Mouse (Mus musculus) kidney, postnatal 36 days (tissue): ENCODE results near the gene Gatad2b.
A peak's percentile ranks its signal among the peaks of the same experiment; 100 is the strongest.
"Not testable (repeated sequence)": the region's sequence is repeated elsewhere in the genome, so short reads cannot be mapped to it uniquely, and the experiment has no call there.

ENCODE experiments used
- DNase-seq, 2 experiments: peaks; one replicate each; pipeline ENCODE4 v3.0.0; 2021 to 2022; ENCODE audit warnings: mixed read lengths in 2 of 2

Gatad2b gene

DNA sequence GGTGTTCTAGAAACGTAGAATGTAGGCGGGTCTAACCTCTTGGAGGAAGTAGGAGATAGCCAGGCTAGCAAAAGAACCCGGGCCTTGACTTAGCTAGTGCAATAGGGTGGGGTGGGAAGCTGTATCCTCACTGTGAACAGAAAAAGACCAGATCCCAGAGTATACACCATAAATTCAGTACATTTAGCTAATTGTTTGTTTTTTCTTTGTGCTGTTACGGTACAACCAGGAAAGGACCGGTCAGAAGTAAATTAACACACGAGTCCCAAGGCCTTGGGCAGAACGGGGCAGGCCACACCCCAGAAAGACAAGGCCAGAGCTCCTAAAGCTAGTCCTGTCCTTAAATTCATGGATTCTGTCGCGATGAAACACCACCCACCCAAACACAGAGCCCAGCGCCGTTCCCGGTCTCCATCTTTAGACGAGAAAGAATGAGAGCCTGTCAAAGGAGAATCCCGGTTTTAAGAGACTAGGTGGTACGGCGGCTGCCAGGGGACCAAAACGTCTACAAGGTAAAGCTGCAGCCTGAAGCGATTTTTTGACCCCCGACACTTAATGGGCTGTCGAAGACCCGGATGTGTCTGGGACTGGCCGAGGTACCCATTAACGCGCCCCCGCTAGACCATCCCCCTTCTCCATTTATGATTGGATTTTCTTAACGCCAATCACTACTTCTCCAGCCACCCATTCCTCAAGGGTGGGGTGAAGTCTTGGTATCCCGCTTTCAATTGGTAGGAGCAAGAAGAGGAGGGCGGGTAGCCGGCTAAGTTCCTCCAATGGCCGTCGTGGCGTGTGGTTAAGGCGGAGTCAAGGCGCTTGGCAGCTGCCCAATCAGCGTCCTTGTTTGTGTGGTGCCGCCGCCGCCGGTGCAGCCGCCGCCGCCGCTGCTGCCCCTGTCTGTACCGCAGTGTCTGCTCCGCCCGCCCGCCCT is at the start of gene Gatad2b:
Gatad2b (plus strand) TSS at position 834 of the 931 bp plus-strand sequence.
- peak; percentile 99 to 100 for DNase-seq

DNA sequence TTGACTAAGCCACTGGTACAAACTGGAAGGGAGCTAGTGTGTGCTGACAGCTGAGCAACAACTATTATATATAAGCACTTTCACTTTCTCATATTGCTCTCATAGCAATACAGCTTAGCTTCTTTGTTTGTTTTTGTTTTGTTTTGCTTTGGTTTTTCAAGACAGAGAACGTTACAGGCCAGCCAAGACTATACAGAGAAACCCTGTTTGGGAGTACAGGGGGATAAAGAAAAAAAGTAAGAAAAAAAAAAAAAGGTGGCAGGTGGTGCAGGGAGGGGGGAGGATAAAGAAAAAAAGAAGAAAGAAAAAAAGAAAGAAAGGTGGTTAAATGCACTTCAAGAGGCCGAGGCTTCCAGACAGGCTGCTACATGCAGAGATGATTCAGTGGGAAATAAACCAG is 47.6 kb upstream of the Gatad2b start:
- DNase-seq = no peak

DNA sequence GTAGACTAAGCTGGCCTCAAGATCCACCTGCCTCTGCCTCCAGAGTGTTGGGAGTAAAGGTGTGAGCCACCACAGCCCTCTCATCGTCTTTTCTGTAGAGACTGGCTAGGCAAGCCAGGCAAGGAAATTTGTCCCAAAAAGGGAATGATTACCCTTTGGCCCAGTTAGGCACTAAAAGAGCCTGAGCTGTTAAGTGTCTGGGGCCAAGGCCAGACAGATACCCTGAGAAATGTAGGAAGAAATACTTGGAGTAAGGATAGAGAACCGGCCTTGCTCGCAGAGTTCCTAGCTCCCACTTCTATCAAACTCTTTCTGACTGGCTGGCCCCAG is 45.4 kb upstream of the Gatad2b start:
- DNase-seq = no peak

- peak; percentile 96 to 98 for DNase-seq
Observed at GRCm38 (mm10) chr3:90247960-90248745, 44.8 kb upstream of the Gatad2b start, which contains the start of gene Slc39a1. Gene Slc39a1 (plus strand): TSS chr3:90248172.

GRCm38 (mm10) chr3:90248746-90249100 is 44.3 kb upstream of the Gatad2b start:
- peak; percentile 44 to 51 for DNase-seq

DNA sequence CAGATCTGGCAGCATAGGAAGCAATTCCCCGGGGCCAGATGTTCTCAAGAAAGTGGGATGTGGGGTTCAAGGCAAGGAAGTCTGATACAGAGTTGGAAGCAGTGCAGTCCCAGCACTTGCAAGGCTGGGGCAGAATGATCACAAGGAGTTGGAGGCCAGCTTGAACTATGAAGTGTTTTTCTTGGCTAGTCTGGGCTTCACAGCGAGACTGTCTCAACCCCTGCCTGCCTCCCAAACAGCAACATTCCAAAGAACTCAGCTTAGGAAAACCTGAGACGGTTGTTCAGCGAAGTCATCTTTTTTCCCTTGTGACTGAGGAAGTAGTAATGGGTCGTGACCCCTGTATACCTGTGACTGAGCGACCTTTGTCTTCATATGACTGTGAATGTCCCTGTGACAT is 42.2 kb upstream of the Gatad2b start:
- no peak for DNase-seq

DNA sequence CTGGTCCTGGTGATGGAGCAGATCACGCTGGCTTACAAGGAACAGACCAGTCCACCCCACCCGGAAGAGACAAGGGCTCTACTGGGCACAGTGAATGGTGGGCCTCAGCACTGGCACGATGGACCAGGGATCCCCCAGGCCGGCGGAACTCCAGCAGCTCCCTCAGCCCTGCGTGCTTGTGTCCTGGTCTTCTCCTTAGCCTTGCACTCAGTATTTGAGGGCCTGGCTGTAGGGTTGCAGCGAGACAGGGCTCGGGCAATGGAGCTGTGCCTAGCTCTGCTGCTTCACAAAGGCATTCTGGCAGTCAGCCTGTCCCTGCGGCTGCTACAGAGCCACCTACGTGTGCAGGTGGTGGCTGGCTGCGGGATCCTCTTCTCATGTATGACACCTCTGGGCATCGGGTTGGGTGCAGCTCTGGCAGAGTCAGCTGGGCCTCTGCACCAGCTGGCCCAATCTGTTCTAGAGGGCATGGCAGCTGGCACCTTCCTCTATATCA is 41.2 kb upstream of the Gatad2b start:
- not testable (repeated sequence) for DNase-seq

GRCm38 (mm10) chr3:90252659-90253058 is 40.3 kb upstream of the Gatad2b start:
- DNase-seq = not testable (repeated sequence)

DNA sequence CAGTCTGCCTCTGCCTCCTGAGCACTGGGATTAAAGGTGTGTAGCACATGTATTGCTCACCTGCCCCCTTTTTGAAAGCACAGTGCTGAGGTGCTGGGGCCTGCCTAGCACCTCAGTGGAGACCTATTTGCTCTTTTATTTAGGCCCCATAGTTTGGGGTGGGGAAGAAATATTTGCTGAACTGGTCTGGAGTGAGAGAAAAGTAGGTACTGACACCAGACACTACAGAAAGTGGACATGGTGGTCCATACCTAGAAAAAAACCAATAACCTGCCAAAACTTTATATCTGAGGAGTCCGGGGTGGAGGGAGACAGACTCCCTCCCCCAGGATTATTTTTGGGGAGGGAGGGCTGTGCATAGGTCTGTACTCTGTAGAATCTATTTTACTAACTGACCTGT is 39.8 kb upstream of the Gatad2b start:
- not testable (repeated sequence) for DNase-seq

GRCm38 (mm10) chr3:90253653-90254418 is 39.1 kb upstream of the Gatad2b start, which contains the start of gene Crtc2:
Gene Crtc2 (plus strand): TSS chr3:90254163.
- peak; percentile 96 to 98 for DNase-seq

GRCm38 (mm10) chr3:90254419-90255193 is 38.4 kb upstream of the Gatad2b start:
- peak; percentile 61 to 79 for DNase-seq

- no peak for DNase-seq
Observed at GRCm38 (mm10) chr3:90255194-90255565, 37.8 kb upstream of the Gatad2b start.

DNA sequence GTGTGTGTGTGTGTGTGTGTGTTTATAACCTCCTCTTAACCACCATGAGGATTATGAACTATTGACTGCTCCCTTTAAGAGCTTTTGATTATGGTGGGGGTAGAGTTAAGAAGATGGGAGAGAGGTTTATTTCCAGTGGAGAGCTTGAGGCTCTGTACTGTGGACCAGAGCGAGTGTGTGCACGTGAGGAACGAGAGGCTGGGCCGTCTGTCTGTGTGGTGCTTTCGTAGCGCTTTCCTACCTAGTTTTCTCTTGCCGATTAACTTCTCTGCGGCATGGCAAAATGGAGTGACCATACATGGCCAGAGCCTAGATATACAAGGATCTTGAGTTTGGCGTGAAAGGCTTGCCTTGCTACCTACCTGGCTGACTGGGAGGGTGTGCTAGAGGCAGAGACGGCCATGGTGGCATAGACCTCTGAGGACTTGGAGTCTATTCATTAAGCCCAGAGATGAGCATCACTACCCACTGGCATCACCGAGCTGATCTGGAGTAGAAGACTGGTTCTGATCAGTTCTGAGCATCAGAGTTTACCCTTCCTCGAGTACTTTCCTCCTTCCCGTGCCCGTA is 37.1 kb upstream of the Gatad2b start:
- DNase-seq = no peak

DNA sequence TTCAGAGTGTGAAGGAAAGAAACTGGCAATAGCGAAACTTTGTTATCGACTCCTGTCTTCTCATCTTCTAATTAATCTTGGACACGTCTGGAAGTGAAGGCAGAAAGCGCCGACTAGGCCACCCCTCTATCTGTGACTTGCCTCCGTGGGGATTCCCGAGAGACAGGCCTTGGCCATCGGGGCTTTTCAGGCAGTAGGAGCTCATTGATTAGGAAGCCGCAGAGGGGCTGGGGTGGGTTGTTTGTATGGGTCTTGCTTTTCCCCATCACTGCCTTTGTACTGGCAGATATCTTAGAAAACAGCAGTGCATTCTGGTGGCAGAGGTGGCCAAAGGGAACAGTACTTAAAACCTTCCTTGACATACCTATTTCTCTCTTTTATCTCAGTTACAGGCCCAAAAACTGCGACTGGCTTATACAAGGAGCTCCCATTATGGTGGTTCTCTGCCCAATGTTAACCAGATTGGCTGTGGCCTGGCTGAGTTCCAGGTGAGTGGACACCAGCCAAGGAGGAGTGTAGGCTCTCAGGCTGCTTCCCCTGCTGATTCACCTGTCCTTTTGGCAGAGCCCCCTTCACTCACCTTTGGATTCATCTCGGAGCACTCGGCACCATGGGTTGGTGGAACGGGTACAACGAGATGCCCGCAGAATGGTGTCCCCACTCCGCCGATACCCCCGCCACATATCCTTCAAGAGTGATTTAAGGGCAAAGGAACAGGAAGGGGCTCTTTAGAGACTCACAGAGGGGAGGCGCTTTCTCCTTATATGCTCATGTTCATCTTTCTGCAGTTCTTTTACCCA is 36.0 kb upstream of the Gatad2b start:
- peak; percentile 69 to 81 for DNase-seq

DNA sequence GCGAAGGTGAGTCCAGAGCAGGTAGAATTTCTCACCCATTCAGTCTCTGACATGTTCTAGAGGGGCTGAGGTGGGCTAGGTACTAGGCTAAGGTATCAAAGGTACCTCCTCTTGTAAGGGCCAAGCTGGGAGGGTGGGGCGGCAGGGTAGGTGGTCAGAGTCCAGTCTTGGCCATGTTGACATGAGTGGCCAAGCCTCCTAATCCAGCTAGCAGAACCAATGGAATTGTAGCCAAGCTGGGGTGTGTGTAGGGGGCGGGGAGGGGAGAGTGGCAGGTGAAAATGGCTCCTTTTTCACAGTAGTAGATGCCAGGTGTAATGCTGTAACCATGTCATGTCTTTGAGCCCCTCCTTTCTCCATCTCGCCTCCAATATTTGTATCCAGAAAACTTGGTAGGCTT is 34.5 kb upstream of the Gatad2b start:
- peak; percentile 73 to 80 for DNase-seq

DNA sequence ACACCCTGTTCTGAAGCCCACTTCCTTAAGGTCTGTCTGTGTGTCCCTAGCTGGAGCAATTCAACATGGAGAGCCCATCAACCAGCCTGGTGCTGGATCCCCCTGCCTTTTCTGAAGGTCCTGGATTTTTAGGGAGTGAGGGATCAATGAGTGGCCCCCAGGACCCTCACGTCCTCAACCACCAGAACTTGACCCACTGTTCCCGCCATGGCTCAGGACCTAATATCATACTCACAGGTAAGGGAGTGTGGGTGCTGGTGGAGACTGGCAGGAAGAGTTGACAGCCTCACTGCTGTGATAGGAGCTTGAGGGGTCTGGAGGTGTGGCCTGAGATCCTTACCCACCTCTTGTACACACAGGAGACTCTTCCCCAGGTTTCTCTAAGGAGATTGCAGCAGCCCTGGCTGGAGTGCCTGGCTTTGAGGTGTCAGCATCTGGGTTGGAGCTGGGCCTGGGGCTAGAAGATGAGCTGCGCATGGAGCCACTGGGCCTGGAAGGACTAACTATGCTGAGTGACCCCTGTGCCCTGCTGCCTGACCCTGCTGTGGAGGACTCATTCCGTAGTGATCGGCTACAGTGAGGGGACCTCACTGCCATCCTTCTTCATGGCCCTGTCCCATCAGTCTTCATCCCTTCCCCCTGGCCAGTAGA is 29.7 kb upstream of the Gatad2b start:
- DNase-seq = no peak

- DNase-seq = no peak
Observed at GRCm38 (mm10) chr3:90264687-90265033, 28.3 kb upstream of the Gatad2b start.

GRCm38 (mm10) chr3:90265034-90265931 is 27.7 kb upstream of the Gatad2b start, which contains the start of gene Dennd4b:
Gene Dennd4b (plus strand): TSS chr3:90265185.
- DNase-seq = peak; percentile 91 to 96
